Mouse (Mus musculus) heart, postnatal 0 days (tissue): ENCODE measurements around the gene Sowahd. TPM values are rescaled to one million over a fixed set of nuclear protein-coding genes. Genes with fewer than 3 reads are reported as not detected.
A peak's percentile ranks its signal among the peaks of the same experiment; 100 is the strongest.
"Not testable (repeated sequence)": the region's sequence is repeated elsewhere in the genome, so short reads cannot be mapped to it uniquely, and the experiment has no call there.

ENCODE experiments used
- ATAC-seq: fragments of 200-750 bp; cut with Nextera tagmentation; 2 replicates; pipeline ENCODE4 v1.8.0; 2017; ENCODE audit warnings: low read depth, moderate number of reproducible peaks, moderate library complexity; ENCODE audit not compliant: insufficient read depth
- DNase-seq: peaks from one replicate; pipeline ENCODE4 v3.0.0-alpha.2; 2016; ENCODE audit warnings: low spot score
- H3K27ac ChIP-seq: fragments of 300-500 bp; sonication (generic); 2 replicates; pipeline ENCODE4 v1.5.1; 2014; ENCODE audit warnings: low read depth, mild to moderate bottlenecking
- H3K27me3 ChIP-seq: fragments of 300-500 bp; sonication (generic); 2 replicates; pipeline ENCODE4 v1.6.1; 2014; ENCODE audit warnings: low read length, mixed read lengths; ENCODE audit not compliant: control insufficient read depth, insufficient read depth
- H3K36me3 ChIP-seq: fragments of 300-500 bp; sonication (generic); replicated peaks from 2 replicates; pipeline ENCODE4 v1.6.1; 2014; ENCODE audit warnings: low read length, mixed read lengths; ENCODE audit not compliant: control insufficient read depth, insufficient read depth
- H3K4me1 ChIP-seq: fragments of 300-500 bp; sonication (generic); 2 replicates; pipeline ENCODE4 v1.6.1; 2014; ENCODE audit warnings: antibody characterized with exemption; ENCODE audit not compliant: control insufficient read depth, insufficient read depth
- H3K4me2 ChIP-seq: fragments of 300-500 bp; sonication (generic); 2 replicates; pipeline ENCODE4 v1.6.1; 2014; ENCODE audit warnings: low read depth, mild to moderate bottlenecking, low read length, moderate library complexity
- H3K4me3 ChIP-seq: fragments of 300-500 bp; sonication (generic); 2 replicates; pipeline ENCODE4 v1.5.1; 2014; ENCODE audit warnings: low read depth, low read length
- H3K9ac ChIP-seq: fragments of 300-500 bp; sonication (generic); replicated peaks from 2 replicates; pipeline ENCODE4 v1.6.1; 2014; ENCODE audit warnings: low read depth, low read length, mixed read lengths
- H3K9me3 ChIP-seq: fragments of 300-500 bp; sonication (generic); replicated peaks from 2 replicates; pipeline ENCODE4 v1.6.1; 2016; ENCODE audit warnings: low read length; ENCODE audit not compliant: control insufficient read depth
- CTCF ChIP-seq: IDR thresholded peaks from 2 replicates; pipeline ENCODE4 v1.5.1; 2016; ENCODE audit warnings: antibody characterized with exemption, control low read depth, low read depth
- EP300 ChIP-seq: IDR thresholded peaks from 2 replicates; pipeline ENCODE4 v1.6.1; 2016; ENCODE audit warnings: antibody characterized with exemption, low read depth
- WGBS: fragments of 180-500 bp; shearing (Covaris S2); extraction: QIAGEN DNeasy Blood & Tissue Kit; methylation state at CpG from one replicate; pipeline ENCODE4 v1.1.7; 2014; 5-methylcytosine and 5-hydroxymethylcytosine counted together
- polyA plus RNA-seq: library from polyadenylated mRNA; unstranded; fragments of >200 nt; fragmentation: Nextera tagmentation; extraction: Ambion mirVana; gene quantifications from 2 replicates; pipeline ENCODE4 v1.2.1, GENCODE M21; 2015
- total RNA-seq: library from RNA; depleted of rRNA; stranded (reverse); fragments of >200 nt; gene quantifications from 2 replicates; pipeline ENCODE4 v1.2.3, GENCODE M21; 2014; ENCODE audit warnings: low replicate concordance

Sowahd gene
- total and polyA plus RNA-seq, 2 experiments from 2014 or later, result not detected

DNA sequence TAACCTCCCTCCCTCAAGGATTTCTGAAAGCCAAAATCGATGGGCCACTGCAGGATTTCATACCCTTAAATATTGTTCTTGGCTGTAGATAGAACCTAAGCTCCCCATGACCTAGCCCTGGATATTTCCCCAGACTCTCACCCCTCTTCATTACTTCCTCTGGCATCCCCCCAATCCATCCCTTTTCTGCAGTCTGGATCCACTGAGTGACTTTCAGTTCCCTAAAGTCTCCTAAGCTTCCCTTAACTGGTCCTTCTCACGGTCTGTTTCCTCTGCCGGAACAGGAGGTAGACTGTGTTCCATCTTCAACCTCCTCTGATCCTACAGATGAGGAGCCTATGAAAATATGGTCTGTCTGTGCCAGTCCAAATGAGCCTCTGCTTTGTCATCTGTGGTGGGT lies 18.7 kb downstream of the Sowahd start:
- Histone ChIP-seq H3K9ac (no peak overlapping the region), H3K27me3 (no peaks in the 10 kb centered on the region), H3K36me3 (no peaks in the 10 kb centered on the region), H3K9me3 (no peaks in the 10 kb centered on the region), H3K4me1 (no peaks in the 10 kb centered on the region), H3K4me2 (no peak overlapping the region), H3K4me3 (no peak overlapping the region), H3K27ac (no peak overlapping the region)
- 62% methylated on average over 3 of the region's 3 CpGs for WGBS
- no peak for TF ChIP-seq EP300
- TF ChIP-seq CTCF, result no peak
- DNase-seq (no peak), ATAC-seq (no peak)

DNA sequence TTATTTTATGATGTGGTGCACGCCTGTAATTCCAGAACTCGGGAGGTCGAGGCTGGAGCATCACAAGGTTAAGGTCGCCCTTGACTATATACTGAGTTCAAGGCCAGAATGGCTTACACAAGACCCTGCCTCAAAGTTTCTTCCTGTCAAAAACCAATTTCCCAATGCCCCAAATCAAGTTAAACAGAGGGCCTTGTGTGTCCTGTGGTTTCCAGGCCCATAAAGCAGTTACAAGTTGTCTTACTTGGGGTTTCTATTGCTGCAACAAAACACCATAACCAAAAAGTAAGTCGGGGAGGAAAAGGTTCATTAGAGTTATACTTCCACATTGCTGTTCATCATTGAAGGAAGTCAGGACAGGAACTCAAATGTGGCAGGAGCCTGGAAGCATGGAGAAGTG lies 20.1 kb downstream of the Sowahd start:
- Histone ChIP-seq H3K27ac (no peak overlapping the region), H3K27me3 (no peaks in the 10 kb centered on the region), H3K4me3 (no peak overlapping the region), H3K4me2 (no peak overlapping the region), H3K36me3 (no peaks in the 10 kb centered on the region), H3K9me3 (no peaks in the 10 kb centered on the region), H3K4me1 (no peaks in the 10 kb centered on the region), H3K9ac (no peak overlapping the region)
- ATAC-seq (no peak), DNase-seq (no peak)
- TF ChIP-seq EP300 (no peak), CTCF (no peak)
- 76% methylated on average over 5 of the region's 5 CpGs for WGBS

DNA sequence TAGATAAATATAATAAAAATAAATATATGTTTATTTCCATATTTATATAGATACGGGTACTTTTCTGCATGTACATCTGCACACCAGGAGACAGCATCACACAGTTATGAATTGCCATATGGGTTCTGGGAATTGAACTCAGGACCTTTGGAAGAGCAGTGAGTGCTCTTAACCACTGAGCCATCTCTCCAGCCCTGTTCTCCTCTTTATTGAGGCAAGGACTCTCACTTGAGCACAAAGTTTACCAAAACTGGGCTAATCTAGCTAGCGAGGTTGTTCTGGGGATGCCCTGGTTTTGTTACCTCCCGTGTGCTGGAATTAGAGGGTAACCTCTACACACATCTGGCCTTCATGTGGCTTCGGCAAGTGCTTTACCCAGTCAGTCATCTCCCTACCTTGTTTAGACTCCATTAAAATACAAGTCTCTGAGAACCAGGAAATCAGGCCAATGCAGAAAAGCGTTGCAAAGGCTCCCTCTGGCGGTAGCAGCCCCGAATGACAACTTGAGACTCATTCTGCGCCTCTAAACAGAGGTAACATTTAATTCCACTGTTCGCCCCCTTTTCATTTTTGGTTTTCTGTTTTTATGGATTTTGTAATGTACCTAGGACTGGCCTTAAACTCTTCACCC lies 25.7 kb downstream of the Sowahd start:
- 35% methylated on average over 9 of the region's 9 CpGs for WGBS
- peak; percentile 6 for DNase-seq
- no peak overlapping the region for H3K9ac ChIP-seq

DNA sequence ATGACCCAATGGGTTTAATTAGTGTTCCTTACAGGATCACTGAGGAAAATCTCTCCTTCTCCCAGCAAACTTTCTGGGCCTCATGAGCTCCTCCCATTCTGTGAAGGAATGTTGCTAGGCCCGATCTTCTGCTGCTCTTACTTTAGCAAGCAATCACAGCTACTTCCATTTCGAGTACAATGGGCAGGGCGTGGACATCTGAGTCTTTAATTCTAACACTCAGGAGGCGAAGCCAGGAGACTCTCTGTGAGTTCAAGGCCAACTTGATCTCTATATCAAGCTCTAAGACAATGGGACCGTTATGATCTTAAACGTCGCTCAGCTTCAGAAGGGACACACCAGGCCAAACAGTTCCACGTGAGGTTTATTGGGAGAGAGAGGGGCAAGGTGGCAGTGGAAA lies 28.0 kb downstream of the Sowahd start:
- Histone ChIP-seq H3K27me3 (no peaks in the 10 kb centered on the region), H3K9me3 (no peaks in the 10 kb centered on the region), H3K4me3 (no peak overlapping the region), H3K36me3 (peaks cover 3% of the 10 kb centered on the region; the same call in 1 of the 2 replicates), H3K4me1 (no peaks in the 10 kb centered on the region), H3K4me2 (no peak overlapping the region), H3K9ac (no peak overlapping the region), H3K27ac (no peak overlapping the region)
- no peak for DNase-seq
- no peak for TF ChIP-seq EP300
- no peak for ATAC-seq
- 70% methylated on average over 8 of the region's 8 CpGs for WGBS

More for the DNA sequence above, 25.7 kb downstream of the Sowahd start:
- no peaks in the 10 kb centered on the region for H3K4me1 ChIP-seq
- no peak overlapping the region for H3K27ac ChIP-seq
- TF ChIP-seq CTCF (peak; percentile 74), EP300 (no peak)
- H3K27me3 ChIP-seq, result no peaks in the 10 kb centered on the region
- H3K36me3 ChIP-seq, result no peaks in the 10 kb centered on the region
- ATAC-seq, result no peak
- H3K9me3 ChIP-seq, result no peaks in the 10 kb centered on the region
- H3K4me2 ChIP-seq, result no peak overlapping the region
- no peak overlapping the region for H3K4me3 ChIP-seq

DNA sequence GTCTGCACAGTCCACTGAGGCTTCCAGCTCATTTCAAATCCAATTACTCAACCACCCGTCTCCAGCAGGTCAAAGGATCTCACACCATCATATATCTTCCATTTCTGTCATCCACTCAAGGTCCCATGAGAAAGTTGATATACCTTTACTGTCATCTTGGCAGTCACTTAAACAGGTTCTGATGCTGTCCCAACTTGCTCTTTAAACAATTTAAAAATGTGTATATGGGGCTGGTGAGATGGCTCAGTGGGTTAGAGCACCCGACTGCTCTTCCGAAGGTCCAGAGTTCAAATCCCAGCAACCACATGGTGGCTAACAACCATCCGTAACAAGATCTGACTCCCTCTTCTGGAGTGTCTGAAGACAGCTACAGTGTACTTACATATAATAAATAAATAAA lies 31.7 kb downstream of the Sowahd start:
- not testable (repeated sequence) for H3K4me1 ChIP-seq, H3K27me3 ChIP-seq, ATAC-seq, H3K27ac ChIP-seq, H3K4me3 ChIP-seq, H3K4me2 ChIP-seq, H3K36me3 ChIP-seq, H3K9me3 ChIP-seq, DNase-seq, H3K9ac ChIP-seq
- WGBS, result 76% methylated on average over 3 of the region's 4 CpGs

DNA sequence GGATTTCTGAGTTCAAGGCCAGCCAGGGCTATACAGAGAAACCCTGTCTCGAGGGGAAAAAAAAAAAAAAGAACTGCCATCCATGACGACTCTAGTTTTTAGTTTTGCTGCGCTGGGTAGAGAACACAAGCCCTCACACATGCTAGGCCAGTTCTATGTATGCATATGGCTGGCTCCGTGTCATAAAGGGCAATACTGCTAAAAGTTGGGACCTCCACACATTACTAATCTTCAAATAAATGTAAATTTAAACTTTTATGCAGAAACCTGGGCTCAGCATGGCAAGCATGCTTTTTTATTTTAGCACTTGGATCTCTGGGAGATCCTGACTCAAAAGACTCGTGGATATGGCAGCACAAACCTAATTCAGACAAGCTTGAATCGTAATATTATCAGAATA lies 32.5 kb downstream of the Sowahd start:
- Histone ChIP-seq H3K27ac (no peak overlapping the region), H3K27me3 (no peaks in the 10 kb centered on the region), H3K4me3 (no peak overlapping the region), H3K9ac (no peak overlapping the region), H3K4me2 (no peak overlapping the region), H3K9me3 (no peaks in the 10 kb centered on the region), H3K4me1 (no peaks in the 10 kb centered on the region; the same call in 1 of the 2 replicates), H3K36me3 (peaks cover 10% of the 10 kb centered on the region; the same call in 1 of the 2 replicates)
- no peak for ATAC-seq
- 50% methylated on average over 6 of the region's 6 CpGs for WGBS
- DNase-seq, result no peak
- no peak for TF ChIP-seq CTCF
- no peak for TF ChIP-seq EP300
